ENCODE assay signal across 17 mouse cellular contexts in genomic region chr13:70740281-70741240, GRCm38 (mm10).
DNase-seq lines count a peak whose midpoint lies in the region; ATAC-seq lines count a peak whose summit lies in the region.
"Had no signal": no experiment of that assay in that cellular context is flagged by ENCODE, and none has a peak within 500 bp of the region (broad histone marks: within the 10 kb centered on the region; RNA-seq: fewer than 3 reads in every experiment).

No protein-coding gene starts in this region.

- no peak overlapping the region for H3K27ac ChIP-seq in heart, embryonic 16.5 days (ENCODE audit: low read length)
- H3K27ac ChIP-seq in midbrain, embryonic 12.5 days (replicated peaks) = 0 out of 2 replicates have a peak overlapping the region, but pooled peaks have one; percentile 30
- H3K27ac ChIP-seq in midbrain, embryonic 15.5 days = no peak overlapping the region
- H3K27ac ChIP-seq: hindbrain, embryonic 14.5 days had no signal

- WGBS in heart, embryonic 16.5 days = 24% methylated on average over 17 of the region's 17 CpGs
- 73% methylated on average over 17 of the region's 17 CpGs for WGBS in midbrain, embryonic 12.5 days
- 64% methylated on average over 17 of the region's 17 CpGs for WGBS in midbrain, embryonic 15.5 days

- peaks cover 2% of the 10 kb centered on the region for H3K27me3 ChIP-seq in heart, embryonic 16.5 days (ENCODE audit: control insufficient read depth, insufficient read depth, low read length)
- no peaks in the 10 kb centered on the region for H3K27me3 ChIP-seq in midbrain, embryonic 12.5 days
- H3K27me3 ChIP-seq in midbrain, embryonic 15.5 days (replicated peaks) = no peaks in the 10 kb centered on the region
- H3K27me3 ChIP-seq: CH12.LX had no signal

- peak overlapping the region; percentile 41 for H3K4me2 ChIP-seq in heart, embryonic 16.5 days (ENCODE audit: low read depth, low read length)
- H3K4me2 ChIP-seq in midbrain, embryonic 12.5 days (replicated peaks) = no peak overlapping the region
- H3K4me2 ChIP-seq in midbrain, embryonic 15.5 days = no peak overlapping the region
- H3K4me2 ChIP-seq: hindbrain, embryonic 14.5 days had no signal

- no peak overlapping the region for H3K4me3 ChIP-seq in heart, embryonic 16.5 days (ENCODE audit: low read length)
- H3K4me3 ChIP-seq in midbrain, embryonic 12.5 days = no peak overlapping the region
- no peak overlapping the region for H3K4me3 ChIP-seq in midbrain, embryonic 15.5 days
- H3K4me3 ChIP-seq: myocyte had no signal

- peak; percentile 38; the same call in 1 of the 2 replicates for ATAC-seq in heart, embryonic 16.5 days (replicated peaks; ENCODE audit: extremely low read depth, insufficient read depth, low FRiP score)
- no peak for ATAC-seq in midbrain, embryonic 12.5 days (ENCODE audit: low FRiP score, low read depth)
- no peak for ATAC-seq in midbrain, embryonic 15.5 days (replicated peaks)
- no peak for ATAC-seq in megakaryocyte, adult 5-6 weeks (ENCODE audit: poor library complexity, severe bottlenecking)

- peaks cover 5% of the 10 kb centered on the region for H3K4me1 ChIP-seq in heart, embryonic 16.5 days (ENCODE audit: control insufficient read depth, insufficient read depth, low read length)
- H3K4me1 ChIP-seq in midbrain, embryonic 12.5 days = peaks cover 6% of the 10 kb centered on the region; the same call in 1 of the 2 replicates
- peaks cover 6% of the 10 kb centered on the region; the same call in 1 of the 2 replicates for H3K4me1 ChIP-seq in midbrain, embryonic 15.5 days

- no peaks in the 10 kb centered on the region for H3K36me3 ChIP-seq in heart, embryonic 16.5 days (ENCODE audit: control insufficient read depth, insufficient read depth)
- no peaks in the 10 kb centered on the region for H3K36me3 ChIP-seq in midbrain, embryonic 12.5 days
- H3K36me3 ChIP-seq in midbrain, embryonic 15.5 days (replicated peaks) = no peaks in the 10 kb centered on the region

- no peak overlapping the region for H3K9ac ChIP-seq in heart, embryonic 16.5 days (ENCODE audit: low read length)
- no peak overlapping the region for H3K9ac ChIP-seq in midbrain, embryonic 12.5 days (replicated peaks)
- no peak overlapping the region for H3K9ac ChIP-seq in midbrain, embryonic 15.5 days
- H3K9ac ChIP-seq: hindbrain, embryonic 14.5 days had no signal

- peak; percentile 34 for DNase-seq in embryo, embryonic 10 days (ENCODE audit: low spot score)
- no peak for DNase-seq in embryo, embryonic 11 days
- DNase-seq in heart, postnatal 25 days (ENCODE audit: low spot score) = no peak
- DNase-seq in yolk sac, embryonic 10.5 days (ENCODE audit: low spot score) = peak; percentile 62
- DNase-seq: cerebellum, adult 11-12 months; gastrocnemius, postnatal 25 days; kidney, postnatal 4 days; layer of hippocampus, postnatal 36 days; lung, adult 2 months; right cerebral cortex, postnatal 25 days had no signal

- intact Hi-C loops in heart, postnatal 25 days (cut with DNase I) = no loop called here

- no peaks in the 10 kb centered on the region for H3K9me3 ChIP-seq in heart, embryonic 16.5 days (replicated peaks; ENCODE audit: control insufficient read depth, low read length)
- no peaks in the 10 kb centered on the region for H3K9me3 ChIP-seq in midbrain, embryonic 12.5 days
- no peaks in the 10 kb centered on the region for H3K9me3 ChIP-seq in midbrain, embryonic 15.5 days

Comparison
In these comparisons a context has a peak if more than half of its experiments do, and no peak if none do; other contexts are left out.
1. DNase-seq: peak in embryo, embryonic 10 days (single experiment) and yolk sac, embryonic 10.5 days (single experiment); none in embryo, embryonic 11 days (single experiment) and heart, postnatal 25 days (single experiment).